8 mouse cellular contexts compared by ENCODE assay signal in the genomic region with DNA sequence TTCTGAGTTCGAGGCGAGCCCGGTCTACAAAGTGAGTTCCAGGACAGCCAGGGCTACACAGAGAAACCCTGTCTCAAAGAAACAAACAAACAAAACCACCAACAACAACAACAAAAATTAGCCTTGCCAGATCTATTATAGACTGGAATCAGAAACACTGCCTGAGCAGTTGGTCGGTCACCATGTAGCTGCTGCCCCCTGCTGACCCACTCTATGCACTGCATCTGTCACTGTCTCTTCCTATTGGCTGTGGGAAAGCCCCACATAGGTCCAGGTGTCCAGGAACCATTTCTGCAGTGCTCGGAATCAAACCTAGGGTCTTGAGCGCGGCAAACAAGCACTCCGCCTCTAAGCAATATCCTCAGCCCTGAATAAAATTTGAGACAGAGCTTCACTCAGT. TPM values are rescaled to one million over a fixed set of nuclear protein-coding genes. Genes with fewer than 3 reads are reported as not detected.
A peak's percentile ranks its signal among the peaks of the same experiment; 100 is the strongest.
DNase-seq lines count a peak whose midpoint lies in the region; ATAC-seq and TF ChIP-seq lines count a peak whose summit lies in the region.

No protein-coding gene starts in this region.

- WGBS in kidney, embryonic 15.5 days: 75% methylated on average over 8 of the region's 8 CpGs
- 73% methylated on average over 8 of the region's 8 CpGs for WGBS in midbrain, postnatal 0 days

- H3K9me3 ChIP-seq in kidney, embryonic 15.5 days (replicated peaks): no peaks in the 10 kb centered on the region
- no peaks in the 10 kb centered on the region for H3K9me3 ChIP-seq in midbrain, postnatal 0 days (ENCODE audit: low read length)

- no peak for TF ChIP-seq POLR2A in testis, adult 2 months (IDR thresholded peaks at IDR 0.05; ENCODE audit: control insufficient read depth, low read depth, low read length)

- TF ChIP-seq CTCF in midbrain, postnatal 0 days (IDR thresholded peaks at IDR 0.05): peak; percentile 79
- TF ChIP-seq CTCF in testis, adult 2 months (IDR thresholded peaks at IDR 0.05; ENCODE audit: control insufficient read depth, insufficient read depth, insufficient replicate concordance, low read depth, low read length): peak; percentile 83; the same call in 1 of the 2 replicates

- peak; percentile 75 for DNase-seq in kidney, adult 18-20 months
- peak; percentile 79 for DNase-seq in ZHBTc4 (ENCODE audit: low read depth, low spot score)
- DNase-seq in cerebellum, postnatal 14 days: peak; percentile 82 to 84
- DNase-seq in heart, adult 8-10 months (ENCODE audit: low spot score): peak; percentile 68
- peak; percentile 46 to 60 for DNase-seq in layer of hippocampus, postnatal 36 days
- peak; percentile 58 for DNase-seq in midbrain, postnatal 0 days (ENCODE audit: low spot score)

- peaks cover 13% of the 10 kb centered on the region; the same call in 1 of the 2 replicates for H3K36me3 ChIP-seq in kidney, embryonic 15.5 days
- H3K36me3 ChIP-seq in midbrain, postnatal 0 days (ENCODE audit: insufficient read depth, low read length): no peaks in the 10 kb centered on the region
- H3K36me3 ChIP-seq in testis, adult 2 months (ENCODE audit: control insufficient read depth, insufficient read depth, low read length): no peaks in the 10 kb centered on the region

- no peak overlapping the region for H3K27ac ChIP-seq in kidney, embryonic 15.5 days
- H3K27ac ChIP-seq in midbrain, postnatal 0 days (ENCODE audit: low read depth, low read length): no peak overlapping the region
- no peak overlapping the region for H3K27ac ChIP-seq in testis, adult 2 months (ENCODE audit: control insufficient read depth, insufficient read depth, low read depth, low read length)

- no peak for ATAC-seq in kidney, embryonic 15.5 days (replicated peaks; ENCODE audit: low FRiP score)
- ATAC-seq in midbrain, postnatal 0 days (ENCODE audit: low FRiP score): no peak

- H3K27me3 ChIP-seq in kidney, embryonic 15.5 days: no peaks in the 10 kb centered on the region
- no peaks in the 10 kb centered on the region for H3K27me3 ChIP-seq in midbrain, postnatal 0 days (ENCODE audit: insufficient read depth, low read length)
- no peaks in the 10 kb centered on the region for H3K27me3 ChIP-seq in testis, adult 2 months (ENCODE audit: control insufficient read depth, insufficient read depth, low read length)

- no peak overlapping the region for H3K4me2 ChIP-seq in kidney, embryonic 15.5 days
- H3K4me2 ChIP-seq in midbrain, postnatal 0 days (ENCODE audit: low read depth, low read length, poor library complexity, severe bottlenecking): no peak overlapping the region

- H3K4me3 ChIP-seq in kidney, embryonic 15.5 days (replicated peaks): no peak overlapping the region
- no peak overlapping the region for H3K4me3 ChIP-seq in midbrain, postnatal 0 days (ENCODE audit: low read depth, low read length)
- H3K4me3 ChIP-seq in testis, adult 2 months (ENCODE audit: control insufficient read depth, low read depth, low read length): no peak overlapping the region

- no peak overlapping the region for H3K9ac ChIP-seq in kidney, embryonic 15.5 days
- H3K9ac ChIP-seq in midbrain, postnatal 0 days (replicated peaks; ENCODE audit: low read length, poor library complexity, severe bottlenecking): no peak overlapping the region

- H3K4me1 ChIP-seq in kidney, embryonic 15.5 days: no peaks in the 10 kb centered on the region
- H3K4me1 ChIP-seq in midbrain, postnatal 0 days (ENCODE audit: insufficient read depth, low read length): no peaks in the 10 kb centered on the region; the same call in 1 of the 2 replicates
- H3K4me1 ChIP-seq in testis, adult 2 months (ENCODE audit: control insufficient read depth, insufficient read depth, low read length): no peaks in the 10 kb centered on the region

RNA-seq across cellular contexts. Expression of a gene that starts 29.6 kb away (rescaled TPM):
- 21.3 and 23.4 TPM in 2 replicates for polyA plus RNA-seq in kidney, embryonic 15.5 days (2015; fragmentation: Nextera tagmentation; extraction: Ambion mirVana)
- total RNA-seq in heart, adult 8-10 months (2022): 1 to 10 TPM; 5.4 to 7.4 (median 6.7) TPM
- 10 to 100 TPM; 13.6 to 14.4 TPM for total RNA-seq in layer of hippocampus, postnatal 36 days (2021)
- 7.3 and 8.9 TPM in 2 replicates for total RNA-seq in midbrain, postnatal 0 days (2014; rRNA removed)
- 4.9 and 5.0 TPM in 2 replicates for polyA plus RNA-seq in midbrain, postnatal 0 days (2015; fragmentation: Nextera tagmentation; extraction: Ambion mirVana)
- polyA plus RNA-seq in testis, adult 2 months (2012; rRNA removed): 2.9 and 3.1 TPM in 2 replicates
